Mouse (Mus musculus) ES-E14 (cell line): ENCODE measurements around the gene Nmi.

ENCODE experiments used
- CHD2 ChIP-seq: IDR thresholded peaks from 2 replicates; pipeline ENCODE4 v1.6.1; 2014; ENCODE audit warnings: mild to moderate bottlenecking, low read depth, low read length, inconsistent platforms
- MAFK ChIP-seq: IDR thresholded peaks from 2 replicates; pipeline ENCODE4 v1.6.1; 2014; ENCODE audit warnings: mild to moderate bottlenecking, low read depth, low read length, inconsistent platforms; ENCODE audit not compliant: insufficient read depth

DNA sequence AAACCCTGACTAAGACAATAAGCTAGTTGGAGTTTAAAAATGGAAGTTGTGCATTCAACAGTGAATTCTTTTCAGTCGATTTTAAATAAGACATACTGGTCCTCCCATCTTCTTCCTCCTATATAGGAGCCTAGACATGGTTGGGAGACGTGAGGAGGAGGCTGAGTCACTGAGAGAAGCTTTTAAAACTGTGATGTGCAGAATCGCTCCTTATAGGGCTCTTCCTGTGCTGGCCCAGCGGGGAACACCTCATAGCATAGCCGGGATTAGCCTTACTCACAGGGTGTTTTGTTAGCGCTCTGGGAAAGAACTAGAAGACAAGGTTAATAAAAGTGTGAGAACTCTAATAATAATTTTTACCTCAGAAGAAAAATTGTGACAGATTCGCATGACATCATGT lies 26.7 kb upstream of the Nmi start:
- TF ChIP-seq MAFK (no peak), CHD2 (no peak)
